Mouse (Mus musculus) myocyte (in vitro differentiated cells): ENCODE data around the gene Plcb3. TPM values are rescaled to one million over a fixed set of nuclear protein-coding genes. Genes with fewer than 3 reads are reported as not detected.
A peak's percentile ranks its signal among the peaks of the same experiment; 100 is the strongest.

Experiments
- H3K27me3 ChIP-seq: one replicate; pipeline ENCODE4 v1.6.1; 2011; ENCODE audit not compliant: control insufficient read depth, insufficient read depth, insufficient read length
- H3K36me3 ChIP-seq: one replicate; pipeline ENCODE4 v1.6.1; 2011; ENCODE audit not compliant: control insufficient read depth, insufficient read depth
- H3K4me2 ChIP-seq: one replicate; pipeline ENCODE4 v1.6.1; 2011; ENCODE audit warnings: low read depth, control low read depth
- H3K4me3 ChIP-seq: one replicate; pipeline ENCODE4 v1.5.1; 2011; ENCODE audit warnings: mild to moderate bottlenecking, control low read depth, moderate library complexity
- H3K79me2 ChIP-seq: one replicate; pipeline ENCODE4 v1.6.1; 2011; ENCODE audit not compliant: control insufficient read depth, insufficient read depth
- H3ac ChIP-seq: one replicate; pipeline ENCODE4 v1.6.1; 2011; ENCODE audit not compliant: control insufficient read depth, insufficient read length
- CEBPB ChIP-seq: IDR thresholded peaks from 2 replicates; pipeline ENCODE4 v1.6.1; 2011; ENCODE audit warnings: mild to moderate bottlenecking, moderate library complexity; ENCODE audit not compliant: poor library complexity, insufficient read depth, severe bottlenecking
- E2F4 ChIP-seq: IDR thresholded peaks from one replicate; pipeline ENCODE4 v1.6.1; 2011; ENCODE audit warnings: mild to moderate bottlenecking, control low read depth, moderate library complexity; ENCODE audit not compliant: insufficient read depth
- MAX ChIP-seq: IDR thresholded peaks from one replicate; pipeline ENCODE4 v1.6.1; 2011; ENCODE audit warnings: low read depth, mild to moderate bottlenecking, control low read depth
- MYOD1 ChIP-seq, 3 experiments: IDR thresholded peaks; one replicate each; pipeline ENCODE4 v1.6.1; 2011; ENCODE audit warnings: control low read depth in 2 of 3, low read depth in 2 of 3, mild to moderate bottlenecking in 2 of 3, moderate library complexity in 1 of 3; ENCODE audit not compliant: insufficient read length in 2 of 3, control insufficient read depth in 1 of 3
- MYOG ChIP-seq, 3 experiments: IDR thresholded peaks; one replicate each; pipeline ENCODE4 v1.6.1; 2011; ENCODE audit warnings: control low read depth in 2 of 3, low read depth in 2 of 3, mild to moderate bottlenecking in 2 of 3; ENCODE audit not compliant: insufficient read length in 2 of 3, control insufficient read depth in 1 of 3, insufficient read depth in 1 of 3
- POLR2A ChIP-seq: IDR thresholded peaks from one replicate; pipeline ENCODE4 v1.6.1; 2011; ENCODE audit warnings: low read depth, mild to moderate bottlenecking, control low read depth, moderate library complexity; ENCODE audit not compliant: insufficient read length
- POLR2AphosphoS2 ChIP-seq: IDR thresholded peaks from one replicate; pipeline ENCODE4 v1.6.1; 2011; ENCODE audit warnings: low read depth, control low read depth; ENCODE audit not compliant: insufficient read length
- REST ChIP-seq: IDR thresholded peaks from one replicate; pipeline ENCODE4 v1.6.1; 2011; ENCODE audit warnings: mild to moderate bottlenecking, control low read depth, moderate library complexity; ENCODE audit not compliant: insufficient read depth, insufficient read length
- SRF ChIP-seq: IDR thresholded peaks from one replicate; pipeline ENCODE4 v1.6.1; 2011; ENCODE audit warnings: low read depth; ENCODE audit not compliant: control insufficient read depth, insufficient read length
- TCF12 ChIP-seq: IDR thresholded peaks from one replicate; pipeline ENCODE4 v1.6.1; 2011; ENCODE audit warnings: mild to moderate bottlenecking, control low read depth; ENCODE audit not compliant: poor library complexity, insufficient read depth, severe bottlenecking
- TCF3 ChIP-seq: IDR thresholded peaks from one replicate; pipeline ENCODE4 v1.6.1; 2011; ENCODE audit warnings: low read depth, control low read depth; ENCODE audit not compliant: insufficient read length
- USF1 ChIP-seq: IDR thresholded peaks from one replicate; pipeline ENCODE4 v1.6.1; 2011; ENCODE audit warnings: low read depth, mild to moderate bottlenecking, control low read depth, moderate library complexity
- polyA plus RNA-seq: library from polyadenylated mRNA; unstranded; fragments of >200 nt; fragmentation: generic; extraction: Trizol; gene quantifications from one replicate; pipeline ENCODE4 v1.2.1, GENCODE M21; 2012; ENCODE audit warnings: missing spikeins

Gene Plcb3
- polyA plus RNA-seq, 1 experiment, result 34.3 TPM

- H3K27me3 ChIP-seq, result no peaks in the 10 kb centered on the region
- H3K4me3 ChIP-seq, result no peak overlapping the region
Measured at GRCm38 (mm10) chr19:6928080-6928479, 48.2 kb downstream of the Plcb3 start.

GRCm38 (mm10) chr19:6926559-6927255 is 49.6 kb downstream of the Plcb3 start:
- no peak for TF ChIP-seq REST
- TF ChIP-seq POLR2A, result no peak
- TF ChIP-seq TCF12, result no peak
- no peak for TF ChIP-seq CEBPB
- no peak for TF ChIP-seq MYOG (IDR thresholded peaks at IDR 0.05; ENCODE audit: control insufficient read depth in 1 of 3, insufficient read depth in 1 of 3, insufficient read length in 2 of 3, low read depth in 2 of 3)
- no peak for TF ChIP-seq USF1
- TF ChIP-seq POLR2AphosphoS2, result no peak
- no peak for TF ChIP-seq MYOD1 (IDR thresholded peaks at IDR 0.05; ENCODE audit: control insufficient read depth in 1 of 3, insufficient read length in 2 of 3, low read depth in 2 of 3)
- no peak for TF ChIP-seq MAX
- TF ChIP-seq SRF, result no peak
- no peak for TF ChIP-seq TCF3
- TF ChIP-seq E2F4, result no peak
- no peak overlapping the region for H3K4me3 ChIP-seq
- no peaks in the 10 kb centered on the region for H3K27me3 ChIP-seq

More at GRCm38 (mm10) chr19:6928080-6928479, 48.2 kb downstream of the Plcb3 start:
- Histone ChIP-seq H3K79me2 (no peaks in the 10 kb centered on the region), H3K36me3 (no peaks in the 10 kb centered on the region), H3K4me2 (no peak overlapping the region), H3ac (no peak overlapping the region)
- no peak for TF ChIP-seq CEBPB
- no peak for TF ChIP-seq MAX
- no peak for TF ChIP-seq POLR2AphosphoS2
- TF ChIP-seq REST, result no peak
- no peak for TF ChIP-seq MYOD1 (IDR thresholded peaks at IDR 0.05; ENCODE audit: control insufficient read depth in 1 of 3, insufficient read length in 2 of 3, low read depth in 2 of 3)
- TF ChIP-seq TCF12, result no peak
- TF ChIP-seq USF1, result no peak
- TF ChIP-seq TCF3, result no peak
- TF ChIP-seq E2F4, result no peak

GRCm38 (mm10) chr19:6925611-6926329 is 50.5 kb downstream of the Plcb3 start:
- no peak overlapping the region for H3ac ChIP-seq
- H3K27me3 ChIP-seq, result no peaks in the 10 kb centered on the region
- H3K4me2 ChIP-seq, result no peak overlapping the region
- TF ChIP-seq CEBPB (no peak), REST (no peak), POLR2AphosphoS2 (no peak), SRF (no peak), MAX (no peak), MYOD1 (IDR thresholded peaks at IDR 0.05; ENCODE audit: control insufficient read depth in 1 of 3, insufficient read length in 2 of 3, low read depth in 2 of 3) (no peak), POLR2A (no peak), MYOG (IDR thresholded peaks at IDR 0.05; ENCODE audit: control insufficient read depth in 1 of 3, insufficient read depth in 1 of 3, insufficient read length in 2 of 3, low read depth in 2 of 3) (no peak), TCF3 (no peak), E2F4 (no peak), TCF12 (no peak)
- H3K4me3 ChIP-seq, result no peak overlapping the region
- H3K36me3 ChIP-seq, result no peaks in the 10 kb centered on the region
- H3K79me2 ChIP-seq, result peaks cover 1% of the 10 kb centered on the region

More at GRCm38 (mm10) chr19:6926559-6927255, 49.6 kb downstream of the Plcb3 start:
- no peak overlapping the region for H3K4me2 ChIP-seq
- no peaks in the 10 kb centered on the region for H3K36me3 ChIP-seq
- H3K79me2 ChIP-seq, result no peaks in the 10 kb centered on the region
- no peak overlapping the region for H3ac ChIP-seq

- H3K27me3 ChIP-seq, result no peaks in the 10 kb centered on the region
- no peak within 1 kb of the TSS for H3K4me3 ChIP-seq
- peaks cover 6% of the 10 kb centered on the region for H3K79me2 ChIP-seq
- H3K36me3 ChIP-seq, result no peaks in the 10 kb centered on the region
- no peak within 1 kb of the TSS for H3ac ChIP-seq
- H3K4me2 ChIP-seq, result peak within 1 kb of the TSS; percentile 63
- TF ChIP-seq USF1 (no peak), TCF3 (no peak), MYOG (IDR thresholded peaks at IDR 0.05; ENCODE audit: control insufficient read depth in 1 of 3, insufficient read depth in 1 of 3, insufficient read length in 2 of 3, low read depth in 2 of 3) (no peak), TCF12 (no peak), MAX (no peak), SRF (no peak), MYOD1 (IDR thresholded peaks at IDR 0.05; ENCODE audit: control insufficient read depth in 1 of 3, insufficient read length in 2 of 3, low read depth in 2 of 3) (no peak), POLR2A (no peak)
Measured at GRCm38 (mm10) chr19:6925307-6925573, 51.0 kb downstream of the Plcb3 start, which contains the start of gene Catsperz. TSS of gene Catsperz (minus strand) at chr19:6925380.
